Mouse (Mus musculus): ENCODE measurements at regions not wholly inside any gene's neighbourhood (a gene's known extent, or its start where the extent isn't known, plus 50 kb on each side); places are given as distances from the start of the nearest gene placed in this dataset.

- peak; percentile 9 to 16 for DNase-seq
Observed at GRCm38 (mm10) chr6:44341486-44341996, 675.5 kb upstream of the Tpk1 start.

DNA sequence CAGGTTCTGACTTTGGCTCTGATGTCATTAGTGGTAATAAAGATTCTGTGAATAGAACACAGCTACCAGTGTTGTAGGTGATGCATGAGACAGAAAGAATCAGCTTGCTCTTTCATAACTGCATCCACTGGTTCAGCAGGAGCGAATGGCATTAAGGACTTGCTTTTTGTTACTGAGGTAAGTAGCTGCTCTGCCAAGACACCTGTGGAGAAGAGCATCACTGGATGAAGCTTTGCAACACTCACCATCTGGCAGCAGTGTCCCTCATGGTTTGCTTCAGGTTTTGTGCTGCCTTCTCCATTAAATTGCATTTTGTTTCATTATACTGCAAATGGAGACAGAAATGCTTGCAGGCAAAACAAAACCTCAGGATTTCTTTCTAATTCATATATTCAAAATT, 631.3 kb upstream of the Tpk1 start:
- peak; percentile 76 to 89 for DNase-seq
